Mouse (Mus musculus): ENCODE results near the gene Igf2r.

DNA sequence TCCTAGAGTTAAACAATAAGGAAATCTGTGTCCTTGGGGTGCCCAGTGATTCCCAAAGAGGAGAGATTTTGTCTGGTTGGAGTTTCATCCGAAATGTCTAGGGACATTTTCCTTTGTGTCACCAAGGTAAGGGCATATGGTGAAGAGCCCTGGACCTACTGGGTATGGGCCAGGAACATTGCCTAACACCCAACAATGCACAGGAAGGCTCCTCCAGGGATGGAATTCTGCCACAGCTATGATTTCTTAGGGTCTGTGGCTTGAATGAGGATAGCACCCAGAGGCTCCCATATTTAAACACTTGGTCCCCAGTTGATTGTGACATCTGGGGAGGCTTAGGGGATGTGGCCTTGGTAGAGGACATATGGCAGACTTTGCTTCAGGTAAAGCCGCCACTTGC, 6.1 kb downstream of the Igf2r start:
- no peak for TF ChIP-seq BHLHE40 (IDR thresholded peaks at IDR 0.05; ENCODE audit: low read depth, low read length)
- TF ChIP-seq CTCF (conservative IDR thresholded peaks at IDR 0.05 in 1 of 2, IDR thresholded peaks at IDR 0.05 in 1 of 2; ENCODE audit: low read depth in 2 of 2, low read length in 2 of 2) = no peak
- no peak for TF ChIP-seq SMC3 (IDR thresholded peaks at IDR 0.05; ENCODE audit: low read depth, low read length)
- no peak for TF ChIP-seq HCFC1 (IDR thresholded peaks at IDR 0.05; ENCODE audit: low read depth, low read length)
- no peak for TF ChIP-seq RAD21 (IDR thresholded peaks at IDR 0.05; ENCODE audit: low read depth, low read length)
- TF ChIP-seq UBTF (IDR thresholded peaks at IDR 0.05; ENCODE audit: low read depth, low read length) = no peak
- TF ChIP-seq EP300 (IDR thresholded peaks at IDR 0.05; ENCODE audit: low read length) = no peak
- no peak for TF ChIP-seq TBP (conservative IDR thresholded peaks at IDR 0.05; ENCODE audit: low read depth, low read length)
- no peak for TF ChIP-seq POLR2A (IDR thresholded peaks at IDR 0.05; ENCODE audit: low read depth, low read length)
- no peak for TF ChIP-seq MAFK (IDR thresholded peaks at IDR 0.05; ENCODE audit: insufficient replicate concordance, low read length)
- no peak for TF ChIP-seq ZNF384 (IDR thresholded peaks at IDR 0.05; ENCODE audit: low read depth, low read length)
- TF ChIP-seq TCF12 (IDR thresholded peaks at IDR 0.05; ENCODE audit: low read depth, low read length) = no peak
- no peak for TF ChIP-seq CHD2 (IDR thresholded peaks at IDR 0.05; ENCODE audit: low read length)
- no peak for TF ChIP-seq SIN3A (IDR thresholded peaks at IDR 0.05; ENCODE audit: low read length)
